Mouse (Mus musculus) midbrain, postnatal 0 days (tissue): ENCODE data around the gene Lrrc15. TPM values are rescaled to one million over a fixed set of nuclear protein-coding genes. Genes with fewer than 3 reads are reported as not detected.

Experiments
- ATAC-seq: fragments of 200-750 bp; cut with Nextera tagmentation; 2 replicates; pipeline ENCODE4 v1.8.0; 2017; ENCODE audit warnings: moderate number of reproducible peaks, mild to moderate bottlenecking, moderate TSS enrichment, moderate library complexity; ENCODE audit not compliant: low FRiP score
- DNase-seq: peaks from one replicate; pipeline ENCODE4 v3.0.0-alpha.2; 2015; ENCODE audit warnings: low spot score
- H3K27ac ChIP-seq: fragments of 300-500 bp; sonication (generic); 2 replicates; pipeline ENCODE4 v1.5.1; 2014; ENCODE audit warnings: low read depth, mild to moderate bottlenecking, low read length, mixed read lengths
- H3K27me3 ChIP-seq: fragments of 300-500 bp; sonication (generic); 2 replicates; pipeline ENCODE4 v1.6.1; 2014; ENCODE audit warnings: low read length, control low read depth, mixed read lengths; ENCODE audit not compliant: insufficient read depth
- H3K36me3 ChIP-seq: fragments of 300-500 bp; sonication (generic); 2 replicates; pipeline ENCODE4 v1.6.1; 2014; ENCODE audit warnings: low read length, control low read depth, mixed read lengths; ENCODE audit not compliant: insufficient read depth
- H3K4me1 ChIP-seq: fragments of 300-500 bp; sonication (generic); 2 replicates; pipeline ENCODE4 v1.6.1; 2014; ENCODE audit warnings: mild to moderate bottlenecking, control low read depth, antibody characterized with exemption, low read length, mixed read lengths; ENCODE audit not compliant: insufficient read depth
- H3K4me2 ChIP-seq: fragments of 300-500 bp; sonication (generic); 2 replicates; pipeline ENCODE4 v1.6.1; 2014; ENCODE audit warnings: low read depth, mild to moderate bottlenecking, low read length, mixed read lengths; ENCODE audit not compliant: poor library complexity, severe bottlenecking
- H3K4me3 ChIP-seq: fragments of 300-500 bp; sonication (generic); 2 replicates; pipeline ENCODE4 v1.5.1; 2014; ENCODE audit warnings: low read depth, mild to moderate bottlenecking, low read length, moderate library complexity
- H3K9ac ChIP-seq: fragments of 300-500 bp; sonication (generic); replicated peaks from 2 replicates; pipeline ENCODE4 v1.6.1; 2014; ENCODE audit warnings: mild to moderate bottlenecking, low read length, moderate library complexity, mixed read lengths; ENCODE audit not compliant: poor library complexity, severe bottlenecking
- H3K9me3 ChIP-seq: fragments of 300-500 bp; sonication (generic); 2 replicates; pipeline ENCODE4 v1.6.1; 2016; ENCODE audit warnings: low read length, control low read depth
- CTCF ChIP-seq: IDR thresholded peaks from 2 replicates; pipeline ENCODE4 v1.5.1; 2016; ENCODE audit warnings: antibody characterized with exemption, mild to moderate bottlenecking
- WGBS: fragments of 180-500 bp; shearing (Covaris S2); extraction: QIAGEN DNeasy Blood & Tissue Kit; methylation state at CpG from one replicate; pipeline ENCODE4 v1.1.7; 2014; 5-methylcytosine and 5-hydroxymethylcytosine counted together
- polyA plus RNA-seq: library from polyadenylated mRNA; unstranded; fragments of >200 nt; fragmentation: Nextera tagmentation; extraction: Ambion mirVana; gene quantifications from 2 replicates; pipeline ENCODE4 v1.2.1, GENCODE M21; 2015
- total RNA-seq: library from RNA; depleted of rRNA; stranded (reverse); fragments of >200 nt; gene quantifications from 2 replicates; pipeline ENCODE4 v1.2.3, GENCODE M21; 2014

The Lrrc15 gene
- total and polyA plus RNA-seq, 2 experiments from 2014 or later, result 0.11 to 0.60 TPM

DNA sequence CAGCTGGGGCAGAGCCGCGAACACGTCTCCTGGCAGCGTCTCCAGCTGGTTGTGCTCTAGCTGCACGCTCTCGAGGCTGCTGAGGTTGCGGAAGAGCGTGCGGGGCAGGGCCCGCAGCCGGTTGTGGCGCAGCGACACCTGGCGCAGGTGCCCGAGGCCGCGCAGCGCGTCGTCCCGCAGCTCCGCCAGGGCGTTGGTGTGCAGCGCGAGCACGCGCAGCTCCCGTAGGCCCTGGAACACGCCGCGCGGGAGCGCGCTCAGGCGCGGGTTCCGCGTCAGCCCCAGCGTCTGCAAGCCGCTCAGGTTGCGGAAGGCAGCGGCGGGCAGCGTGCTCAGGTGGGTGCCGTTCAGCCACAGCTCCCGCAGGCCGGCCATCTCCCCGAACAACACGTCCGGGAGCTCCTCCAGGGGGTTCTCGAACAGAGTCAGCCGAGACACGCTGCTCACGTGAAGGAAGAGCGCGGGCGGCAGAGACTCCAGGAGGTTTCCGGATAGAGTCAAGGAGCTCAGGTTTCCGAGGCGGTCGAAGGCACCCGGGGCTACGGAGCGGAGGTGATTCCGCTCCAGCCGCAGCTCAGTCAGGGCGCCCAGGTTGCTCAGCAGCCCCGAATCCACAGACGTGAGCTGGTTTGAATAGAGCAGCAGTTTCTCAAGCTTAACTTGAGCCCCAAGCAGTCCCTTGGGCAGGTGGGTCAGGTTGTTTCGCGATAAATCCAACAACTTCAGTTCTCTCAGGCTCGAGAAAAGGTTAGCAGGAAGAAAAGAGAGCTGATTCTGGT lies 25.7 kb upstream of the Lrrc15 start:
- H3K4me3 ChIP-seq, result peak overlapping the region; percentile 55
- no peaks in the 10 kb centered on the region for H3K36me3 ChIP-seq
- H3K9ac ChIP-seq, result peak overlapping the region; percentile 48
- H3K4me1 ChIP-seq, result peaks cover 6% of the 10 kb centered on the region; the same call in 1 of the 2 replicates
- under 1% methylated on average over 72 of the region's 72 CpGs for WGBS
- H3K4me2 ChIP-seq, result peak overlapping the region; percentile 81
- H3K27ac ChIP-seq, result peak overlapping the region; percentile 38; the same call in 1 of the 2 replicates
- H3K9me3 ChIP-seq, result no peaks in the 10 kb centered on the region
- DNase-seq, result peak; percentile 79
- TF ChIP-seq CTCF, result peak; percentile 54
- peak; percentile 83 for ATAC-seq
- peaks cover 32% of the 10 kb centered on the region for H3K27me3 ChIP-seq

GRCm38 (mm10) chr16:30307961-30308615 lies 25.0 kb upstream of the Lrrc15 start:
- H3K36me3 ChIP-seq, result no peaks in the 10 kb centered on the region
- DNase-seq, result no peak
- no peak overlapping the region for H3K27ac ChIP-seq
- peak; percentile 4; the same call in 1 of the 2 replicates for ATAC-seq
- H3K4me1 ChIP-seq, result peaks cover 6% of the 10 kb centered on the region; the same call in 1 of the 2 replicates
- H3K27me3 ChIP-seq, result peaks cover 32% of the 10 kb centered on the region
- H3K9me3 ChIP-seq, result no peaks in the 10 kb centered on the region
- H3K4me3 ChIP-seq, result peak overlapping the region; percentile 55
- TF ChIP-seq CTCF, result no peak
- WGBS, result 14% methylated on average over 29 of the region's 29 CpGs
- H3K9ac ChIP-seq, result peak overlapping the region; percentile 48
- H3K4me2 ChIP-seq, result peak overlapping the region; percentile 81

- Histone ChIP-seq H3K4me3 (no peak overlapping the region), H3K9ac (no peak overlapping the region), H3K27ac (no peak overlapping the region), H3K36me3 (no peaks in the 10 kb centered on the region), H3K4me2 (no peak overlapping the region), H3K27me3 (peaks cover 32% of the 10 kb centered on the region), H3K9me3 (no peaks in the 10 kb centered on the region), H3K4me1 (peaks cover 6% of the 10 kb centered on the region; the same call in 1 of the 2 replicates)
- no peak for ATAC-seq
- 55% methylated on average over 12 of the region's 12 CpGs for WGBS
- no peak for DNase-seq
- no peak for TF ChIP-seq CTCF
These were observed 24.2 kb upstream of the Lrrc15 start for GRCm38 (mm10) chr16:30307306-30307705.

- Histone ChIP-seq H3K4me2 (no peak overlapping the region), H3K36me3 (no peaks in the 10 kb centered on the region), H3K27ac (no peak overlapping the region), H3K9ac (no peak overlapping the region), H3K27me3 (peaks cover 24% of the 10 kb centered on the region), H3K4me3 (no peak overlapping the region), H3K9me3 (no peaks in the 10 kb centered on the region), H3K4me1 (peaks cover 6% of the 10 kb centered on the region; the same call in 1 of the 2 replicates)
- WGBS, result 87% methylated on average over 4 of the region's 4 CpGs
- DNase-seq (no peak), ATAC-seq (no peak)
- TF ChIP-seq CTCF, result no peak
These were observed 23.0 kb upstream of the Lrrc15 start for GRCm38 (mm10) chr16:30306102-30306501.

DNA sequence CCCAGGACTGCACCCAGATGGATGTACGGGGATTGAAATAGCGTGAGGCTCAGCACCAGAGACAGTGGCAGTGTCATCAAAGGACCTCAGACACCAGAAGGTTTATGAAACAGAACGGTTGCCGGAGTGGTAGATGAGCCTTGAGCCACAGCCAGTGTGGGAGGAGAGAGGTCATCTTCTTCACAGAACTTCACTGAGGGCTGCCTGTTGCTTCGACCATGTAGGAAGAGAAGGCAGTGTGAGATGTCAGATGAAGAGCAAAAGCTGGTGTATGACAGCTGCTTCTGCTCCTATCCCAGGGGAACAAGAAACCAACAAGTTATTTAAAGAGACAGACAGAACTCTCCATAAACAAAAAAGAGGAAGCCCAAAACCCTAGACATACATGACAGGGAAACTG lies 21.2 kb upstream of the Lrrc15 start:
- Histone ChIP-seq H3K4me2 (no peak overlapping the region), H3K4me3 (no peak overlapping the region), H3K36me3 (no peaks in the 10 kb centered on the region), H3K4me1 (peaks cover 6% of the 10 kb centered on the region; the same call in 1 of the 2 replicates), H3K27me3 (peaks cover 14% of the 10 kb centered on the region; the same call in 1 of the 2 replicates), H3K9me3 (no peaks in the 10 kb centered on the region), H3K9ac (no peak overlapping the region), H3K27ac (no peak overlapping the region)
- TF ChIP-seq CTCF, result no peak
- 77% methylated on average over 5 of the region's 5 CpGs for WGBS
- ATAC-seq (no peak), DNase-seq (no peak)

GRCm38 (mm10) chr16:30303411-30303810 lies 20.4 kb upstream of the Lrrc15 start:
- Histone ChIP-seq H3K9me3 (no peaks in the 10 kb centered on the region), H3K27me3 (peaks cover 8% of the 10 kb centered on the region; the same call in 1 of the 2 replicates), H3K9ac (no peak overlapping the region), H3K36me3 (no peaks in the 10 kb centered on the region), H3K27ac (no peak overlapping the region), H3K4me1 (peaks cover 3% of the 10 kb centered on the region; the same call in 1 of the 2 replicates), H3K4me2 (no peak overlapping the region), H3K4me3 (no peak overlapping the region)
- no peak for TF ChIP-seq CTCF
- WGBS, result 88% methylated on average over 2 of the region's 2 CpGs
- DNase-seq (no peak), ATAC-seq (no peak)
